Mouse (Mus musculus) left cerebral cortex, postnatal 25 days (tissue): ENCODE data around the gene Gatad2b. TPM values are rescaled to one million over a fixed set of nuclear protein-coding genes. Genes with fewer than 3 reads are reported as not detected.
"Not testable (repeated sequence)": the region's sequence is repeated elsewhere in the genome, so short reads cannot be mapped to it uniquely, and the experiment has no call there.

Experiments used
- DNase-seq, 2 experiments: peaks; one replicate each; pipeline ENCODE4 v3.0.0; 2022; ENCODE audit warnings: low spot score in 2 of 2, mixed read lengths in 1 of 2
- intact Hi-C: fragments of 180-260 bp; cut with DNase I; formaldehyde crosslinking; loops from one replicate; pipeline ENCODE4 v1.15.1; 2025
- total RNA-seq, 2 experiments: library from RNA; stranded (reverse); gene quantifications; 2 replicates each; pipeline ENCODE4 v1.2.3; 2021

Gatad2b gene
- total RNA-seq, 2 experiments from 2014 or later = 88.3 to 97.4 TPM

DNA sequence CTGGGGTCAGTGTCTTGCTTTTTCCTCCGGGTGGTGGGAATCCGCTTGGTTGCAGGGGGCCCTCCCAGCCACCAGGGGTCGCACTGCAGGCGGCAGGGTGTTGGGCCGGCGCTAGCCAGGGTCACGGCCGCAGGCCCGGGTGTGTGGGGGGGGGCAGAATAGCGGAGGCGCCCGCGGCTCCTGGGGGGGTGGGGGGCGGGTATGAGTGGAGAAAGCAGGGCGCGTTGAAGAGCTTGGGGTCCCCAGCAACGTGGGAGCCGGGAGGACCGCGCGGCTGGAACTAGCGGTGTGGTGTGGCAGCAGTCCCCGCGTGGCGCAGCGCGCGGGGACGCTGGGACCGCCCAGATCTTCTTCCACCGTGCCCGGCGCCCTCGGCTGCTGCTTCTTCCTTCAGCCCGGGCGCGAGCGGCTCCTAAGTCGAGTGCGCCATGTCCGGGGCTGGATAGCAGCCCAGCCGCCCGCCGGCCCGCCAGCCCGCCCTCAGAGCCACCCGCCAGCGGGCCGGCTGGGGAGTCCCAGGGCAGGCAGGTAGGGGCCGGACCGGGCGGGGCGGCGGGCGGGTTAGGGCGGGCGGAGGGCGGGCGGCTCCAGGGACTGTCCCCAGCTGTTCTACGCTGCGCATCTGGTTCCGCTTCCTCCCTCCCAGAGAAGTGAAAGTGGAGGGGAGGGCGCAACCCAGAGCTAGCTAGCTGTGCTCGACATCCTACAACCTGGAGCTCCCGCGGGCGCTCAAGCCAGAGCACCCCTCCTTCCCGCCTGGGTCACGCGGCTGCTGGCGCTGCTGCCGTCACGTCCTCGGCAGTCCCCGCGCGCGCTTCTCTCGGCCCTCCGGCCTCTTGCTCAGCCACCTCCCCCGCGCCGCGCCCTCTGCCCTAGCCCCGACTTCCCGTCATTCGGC lies 27.7 kb upstream of the Gatad2b start, which contains the start of gene Dennd4b:
Gene Dennd4b (plus strand): TSS at position 152 of the 898 bp plus-strand sequence.
- intact Hi-C loops = loop anchor here (1.0 to 5.0 kb wide), 2 partner anchors 27 to 107 kb away; no protein-coding TSS in a partner anchor
- peak; percentile 85 to 86 for DNase-seq

DNA sequence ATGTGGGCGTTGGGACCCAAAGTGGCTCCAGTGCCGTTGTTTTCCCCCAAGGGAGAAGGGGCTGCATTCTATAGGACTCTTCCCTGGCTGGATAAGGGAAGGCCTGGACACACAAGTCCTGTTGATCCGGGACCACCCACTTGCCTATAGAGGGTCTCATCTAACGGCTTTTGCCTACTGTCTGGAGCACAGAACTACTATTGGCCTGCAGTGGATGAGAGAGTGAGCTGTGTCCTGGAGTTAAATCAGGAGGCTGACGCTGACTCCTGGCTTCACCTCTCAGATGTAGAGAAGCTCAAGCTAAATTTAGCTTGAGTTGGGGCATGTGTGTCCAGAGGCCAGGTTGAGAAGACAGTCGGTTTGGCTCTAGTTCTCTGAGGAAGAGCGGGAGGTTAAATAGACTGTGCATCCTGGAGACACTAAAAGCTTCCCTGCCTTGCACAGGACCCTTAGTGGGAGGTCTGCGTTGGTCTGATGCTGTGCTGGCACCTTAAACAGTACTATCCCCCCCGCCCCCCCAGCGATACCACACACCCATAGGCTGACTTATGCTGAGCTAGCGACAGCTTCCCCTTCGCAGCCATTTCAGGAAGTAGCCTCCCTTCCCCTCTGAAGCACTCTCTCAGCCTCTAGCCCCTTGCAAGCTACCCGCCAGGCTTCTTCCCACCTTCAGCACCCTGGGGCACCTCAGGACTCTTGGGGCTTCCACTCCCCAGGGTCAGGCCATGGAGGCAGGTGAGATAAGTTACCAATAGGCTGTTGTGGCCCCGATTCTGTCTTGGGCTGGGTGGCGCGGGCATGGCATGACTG lies 26.8 kb upstream of the Gatad2b start:
- DNase-seq = no peak
- intact Hi-C loops = loop anchor here (1.0 to 5.0 kb wide), 2 partner anchors 26 to 106 kb away; no protein-coding TSS in a partner anchor

DNA sequence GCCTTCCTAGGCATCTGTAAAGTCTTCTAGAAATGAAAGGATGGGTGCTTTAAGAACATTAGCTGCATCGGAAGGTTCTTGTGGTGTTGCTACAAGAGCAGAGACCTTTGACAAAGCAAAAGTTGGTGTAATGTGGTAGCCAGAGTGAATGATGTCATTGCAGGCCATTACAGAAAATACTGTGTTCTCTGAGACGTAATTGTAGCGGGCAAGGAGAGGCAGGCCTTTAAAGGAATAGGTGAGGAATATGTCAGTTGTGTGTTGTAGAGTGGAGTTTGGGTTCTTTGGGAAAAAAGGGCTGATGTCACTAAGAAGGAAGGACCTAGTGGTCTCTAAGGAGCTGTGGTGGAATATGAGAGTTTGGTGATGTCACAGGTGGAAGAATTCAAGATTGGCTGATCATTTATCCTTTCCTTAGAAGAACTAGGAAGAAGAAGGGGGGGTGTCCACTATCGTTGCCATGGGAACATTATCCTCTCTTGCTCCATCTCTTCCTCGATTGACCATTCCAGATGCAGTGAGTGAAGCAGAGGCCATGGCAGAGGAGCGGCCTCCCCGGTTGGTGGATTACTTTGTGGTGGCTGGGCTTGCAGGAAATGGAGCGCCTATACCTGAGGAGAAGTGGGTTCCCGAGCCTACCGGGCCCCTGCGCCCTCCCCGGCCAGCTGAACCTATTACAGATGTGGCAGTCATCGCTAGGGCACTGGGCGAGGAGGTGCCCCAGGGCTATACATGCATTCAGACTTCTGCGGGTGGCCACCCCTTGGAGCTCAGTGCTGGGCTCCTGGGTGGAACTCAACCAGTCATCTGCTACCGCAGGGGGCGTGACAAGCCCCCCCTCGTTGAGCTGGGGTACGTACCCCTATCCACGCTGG lies 25.8 kb upstream of the Gatad2b start:
- DNase-seq = no peak
- intact Hi-C loops = loop anchor here (5.0 kb wide), 1 partner anchor 105 kb away; no protein-coding TSS in a partner anchor

DNA sequence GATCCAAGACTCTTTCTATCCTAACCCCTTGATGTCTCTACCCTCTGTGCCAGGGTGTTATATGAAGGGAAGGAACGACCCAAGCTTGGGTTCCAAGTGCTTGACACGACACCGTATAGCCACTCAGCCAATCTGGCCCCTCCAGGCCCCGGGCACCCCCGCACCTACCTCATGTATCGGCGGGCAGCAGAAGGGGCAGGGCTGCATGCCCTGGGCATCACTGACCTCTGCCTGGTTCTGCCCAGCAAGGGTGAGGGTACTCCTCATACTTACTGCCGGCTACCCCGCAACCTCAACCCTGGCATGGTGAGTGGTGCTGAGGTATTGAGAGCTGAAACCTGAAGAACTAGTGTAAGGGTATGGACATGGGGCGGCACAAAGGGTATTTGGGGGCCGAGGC lies 24.8 kb upstream of the Gatad2b start:
- DNase-seq = no peak
- intact Hi-C loops = loop anchor here (5.0 kb wide), 1 partner anchor 104 kb away; no protein-coding TSS in a partner anchor

DNA sequence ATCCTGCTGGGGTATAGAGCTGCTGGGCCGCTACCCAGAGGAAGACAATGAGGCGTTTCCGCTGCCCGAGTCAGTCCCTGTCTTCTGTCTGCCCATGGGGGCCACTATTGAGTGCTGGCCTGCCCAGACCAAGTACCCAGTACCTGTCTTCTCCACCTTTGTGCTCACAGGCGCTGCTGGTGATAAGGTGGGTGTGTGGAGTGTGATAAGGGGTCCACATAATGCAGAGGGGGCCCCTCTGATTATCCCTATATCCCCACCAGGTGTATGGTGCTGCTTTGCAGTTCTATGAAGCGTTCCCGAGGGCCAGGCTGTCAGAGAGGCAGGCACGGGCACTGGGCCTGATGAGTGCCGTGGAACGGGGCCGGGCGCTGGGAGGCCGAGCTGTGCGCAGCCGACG lies 24.0 kb upstream of the Gatad2b start:
- no peak for DNase-seq
- intact Hi-C loops = loop anchor here (5.0 kb wide), 1 partner anchor 103 kb away; no protein-coding TSS in a partner anchor

DNA sequence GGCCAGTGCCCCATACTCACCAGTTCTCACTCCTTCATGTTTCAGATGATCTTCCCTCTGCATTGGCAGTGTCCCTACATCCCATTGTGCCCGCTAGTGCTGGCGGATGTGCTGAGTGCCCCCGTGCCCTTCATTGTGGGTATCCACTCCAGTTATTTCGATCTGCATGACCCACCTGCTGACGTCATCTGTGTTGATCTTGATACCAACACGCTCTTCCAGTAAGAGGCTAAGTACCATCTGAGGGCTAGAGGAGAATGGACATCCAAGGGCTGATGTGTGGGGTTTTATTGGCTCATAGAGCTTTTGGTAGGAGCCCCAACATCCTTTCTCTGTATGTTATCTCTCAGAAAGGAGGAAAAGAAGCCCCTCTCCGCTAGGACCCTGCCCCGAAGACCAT lies 22.2 kb upstream of the Gatad2b start:
- intact Hi-C loops = no loop called here
- DNase-seq = no peak

DNA sequence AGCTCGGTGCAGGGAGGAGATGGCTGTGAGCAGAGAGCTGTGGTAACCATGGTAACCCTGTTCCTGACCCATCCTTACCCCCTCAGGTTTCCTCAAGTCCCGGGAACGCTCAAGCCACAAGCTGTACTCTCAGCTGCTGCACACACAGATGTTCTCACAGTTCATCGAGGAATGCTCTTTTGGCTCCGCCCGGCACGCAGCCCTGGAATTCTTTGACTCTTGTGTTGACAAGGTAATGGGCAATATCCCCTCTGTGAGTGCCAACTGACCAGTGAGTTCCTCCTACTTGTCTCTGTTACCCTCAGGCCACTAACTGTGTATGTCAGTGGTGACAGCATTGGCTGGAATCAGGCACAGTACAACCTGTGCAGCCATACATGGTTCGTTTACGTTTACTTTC lies 20.8 kb upstream of the Gatad2b start:
- no peak for DNase-seq
- intact Hi-C loops = no loop called here

DNA sequence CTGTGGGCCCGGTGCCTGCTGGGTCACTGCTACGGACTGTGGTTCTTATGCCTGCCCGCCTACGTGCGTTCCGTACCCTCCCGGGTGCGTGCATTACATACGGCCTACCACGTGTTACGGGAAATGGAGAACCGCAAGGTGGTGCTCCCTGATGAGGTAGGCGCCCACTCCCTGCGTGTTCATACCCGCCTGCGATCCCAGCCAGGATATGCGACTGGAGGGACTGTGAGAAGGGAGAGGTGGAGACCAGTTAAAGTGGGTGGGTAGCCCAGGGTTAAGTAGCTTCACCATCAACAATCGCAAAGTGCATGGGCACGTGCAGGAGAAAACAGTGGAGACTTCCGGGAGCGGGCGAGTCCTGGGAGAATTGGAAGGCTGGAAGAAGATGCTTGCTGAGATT lies 19.1 kb upstream of the Gatad2b start:
- intact Hi-C loops = no loop called here
- no peak for DNase-seq

DNA sequence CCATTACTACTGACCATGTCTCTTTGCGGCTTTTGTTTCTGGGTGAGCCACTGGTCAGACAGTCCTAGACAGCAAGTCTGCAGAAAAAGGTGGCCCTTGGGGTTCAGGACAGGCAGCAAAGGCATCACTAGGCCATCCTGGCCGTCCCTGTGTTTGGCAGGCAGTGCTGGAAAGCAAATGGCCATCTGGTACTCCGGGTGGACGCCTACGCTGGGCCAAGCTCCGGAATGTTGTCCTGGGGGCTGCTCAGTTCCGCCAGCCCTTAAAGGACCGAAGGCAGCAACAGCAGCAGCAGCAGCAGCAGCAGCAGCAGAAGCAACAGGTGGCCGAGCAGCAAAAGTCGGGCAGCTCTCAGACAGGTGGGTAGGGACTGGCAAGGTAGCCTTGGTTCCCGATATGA lies 17.7 kb upstream of the Gatad2b start:
- intact Hi-C loops = no loop called here
- no peak for DNase-seq

DNA sequence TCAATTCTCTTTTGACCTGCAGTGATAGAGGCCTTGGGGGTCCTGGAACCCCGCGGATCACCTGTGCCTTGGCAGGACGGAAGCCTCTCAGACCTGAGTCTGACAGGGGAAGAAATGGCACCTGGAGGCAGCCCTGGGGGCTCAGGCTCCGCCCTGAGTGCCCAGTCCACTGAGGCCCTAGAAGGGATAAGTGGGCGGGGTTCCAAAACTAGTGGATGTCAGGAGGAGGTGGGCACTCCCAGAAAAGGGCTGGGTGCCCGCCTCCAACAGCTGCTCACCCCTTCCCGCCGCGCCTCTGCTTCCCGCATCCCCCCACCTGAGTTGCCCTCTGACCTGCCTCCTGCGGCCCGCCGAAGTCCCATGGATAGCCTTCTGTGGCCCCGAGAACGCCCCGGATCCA lies 16.1 kb upstream of the Gatad2b start:
- DNase-seq = no peak
- intact Hi-C loops = no loop called here

DNA sequence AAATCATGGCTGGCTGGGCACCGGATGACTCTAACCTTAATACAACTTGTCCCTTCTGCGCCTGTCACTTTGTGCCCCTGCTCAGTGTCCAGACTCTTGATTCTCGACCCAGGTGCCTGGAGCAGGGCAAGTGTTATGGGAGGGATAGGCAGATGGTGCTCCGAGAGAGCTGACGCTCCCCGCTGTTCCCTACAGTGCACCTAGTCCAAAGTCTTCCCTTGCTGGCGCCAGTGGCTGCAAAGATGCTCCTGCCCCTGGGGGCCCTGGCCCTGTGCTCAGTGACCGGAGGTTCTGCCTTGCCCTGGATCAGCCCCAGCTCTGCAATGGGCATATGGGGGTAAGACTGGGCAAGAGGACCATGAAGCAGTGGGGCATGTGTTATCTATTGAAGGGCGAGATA lies 15.2 kb upstream of the Gatad2b start:
- intact Hi-C loops = no loop called here
- DNase-seq = no peak

DNA sequence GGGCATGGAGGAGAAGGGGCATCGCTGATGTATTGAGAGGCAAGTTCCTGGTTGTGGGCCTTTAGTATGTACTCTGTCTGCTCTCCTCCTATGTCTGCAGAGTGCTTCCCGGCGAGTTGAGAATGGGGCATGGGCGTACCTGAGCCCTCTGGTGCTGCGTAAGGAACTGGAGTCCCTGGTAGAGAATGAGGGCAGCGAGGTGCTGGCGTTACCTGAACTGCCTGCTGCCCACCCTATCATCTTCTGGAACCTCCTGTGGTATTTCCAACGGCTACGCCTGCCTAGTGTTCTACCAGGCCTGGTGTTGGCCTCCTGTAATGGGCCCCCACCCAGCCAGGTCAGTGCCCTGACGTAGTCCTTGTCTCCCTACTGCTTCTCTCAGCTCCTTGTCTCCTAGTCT lies 14.8 kb upstream of the Gatad2b start:
- intact Hi-C loops = no loop called here
- DNase-seq = no peak

DNA sequence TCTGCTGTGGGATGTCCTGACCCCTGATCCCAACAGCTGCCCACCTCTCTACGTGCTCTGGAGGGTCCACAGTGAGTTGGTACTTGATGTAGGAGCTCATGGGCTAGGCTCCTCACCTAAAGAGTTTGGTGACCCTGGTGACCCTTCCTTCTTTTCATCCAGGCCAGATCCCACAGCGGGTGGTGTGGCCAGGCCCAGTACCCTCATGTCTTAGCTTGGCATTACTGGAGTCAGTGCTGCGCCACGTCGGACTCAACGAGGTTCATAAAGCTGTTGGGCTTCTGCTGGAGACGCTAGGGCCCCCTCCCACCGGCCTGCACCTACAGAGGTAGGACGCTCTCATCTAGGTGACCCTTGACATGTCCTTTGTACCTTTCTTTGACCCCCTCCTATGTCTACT lies 13.8 kb upstream of the Gatad2b start:
- no peak for DNase-seq

DNA sequence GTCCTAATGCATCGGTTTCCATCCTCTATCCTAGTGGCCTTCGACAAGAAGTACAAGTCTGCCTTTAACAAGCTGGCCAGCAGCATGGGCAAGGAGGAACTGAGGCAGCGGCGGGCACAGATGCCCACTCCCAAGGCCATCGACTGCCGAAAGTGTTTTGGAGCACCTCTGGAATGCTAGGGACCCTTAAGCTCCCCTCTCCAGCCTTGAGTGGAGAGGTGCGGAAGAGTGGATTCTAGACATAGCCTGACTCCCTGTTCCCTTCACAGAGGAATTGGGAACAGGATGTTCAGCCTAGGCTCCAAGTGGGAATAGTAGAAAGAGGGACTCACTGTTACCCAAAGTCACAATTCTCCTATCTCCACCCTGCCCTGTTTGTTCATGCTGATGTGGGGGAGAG lies 13.2 kb upstream of the Gatad2b start:
- intact Hi-C loops = no loop called here
- no peak for DNase-seq

More for the DNA sequence above, 13.8 kb upstream of the Gatad2b start:
- intact Hi-C loops = no loop called here

DNA sequence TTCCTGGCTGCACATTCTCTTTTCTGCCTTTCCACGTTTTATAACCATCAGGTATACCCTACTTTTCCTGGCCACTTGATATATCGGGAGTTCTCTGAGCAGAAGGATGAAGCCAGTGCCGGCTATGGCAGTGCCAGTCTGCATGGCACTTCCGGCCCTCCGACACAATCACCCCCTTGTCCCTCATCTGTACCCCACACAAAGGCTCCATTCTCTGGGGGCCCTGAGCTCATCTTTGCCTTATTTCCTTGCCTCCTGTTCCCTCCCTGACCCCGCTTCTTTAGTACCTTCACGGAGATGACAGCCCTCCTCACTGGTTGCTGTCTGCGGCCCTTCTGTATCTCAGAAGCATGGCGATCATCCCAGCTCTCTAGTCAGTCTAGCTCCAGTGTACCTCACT lies 12.3 kb upstream of the Gatad2b start:
- intact Hi-C loops = no loop called here
- no peak for DNase-seq

DNA sequence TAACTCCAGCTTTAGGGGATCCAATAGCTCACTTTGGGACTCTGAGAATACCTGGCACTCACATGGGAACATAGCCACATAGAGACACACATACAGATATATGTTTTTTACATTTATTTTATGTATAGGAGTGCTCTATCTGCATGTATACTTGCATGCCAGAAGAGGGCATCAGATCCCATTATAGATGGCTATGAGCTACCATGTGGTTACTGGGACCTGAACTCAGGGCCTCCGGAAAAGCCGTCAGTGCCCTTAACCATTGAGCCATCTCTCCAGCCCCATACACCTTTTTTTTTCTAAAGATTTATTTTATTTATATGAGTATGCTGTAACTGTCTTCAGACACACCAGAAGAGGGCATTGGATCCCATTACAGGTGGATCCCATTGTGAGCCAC lies 8.8 kb upstream of the Gatad2b start:
- intact Hi-C loops = loop anchor here (2.0 kb wide), 1 partner anchor 87 kb away; no protein-coding TSS in a partner anchor

DNA sequence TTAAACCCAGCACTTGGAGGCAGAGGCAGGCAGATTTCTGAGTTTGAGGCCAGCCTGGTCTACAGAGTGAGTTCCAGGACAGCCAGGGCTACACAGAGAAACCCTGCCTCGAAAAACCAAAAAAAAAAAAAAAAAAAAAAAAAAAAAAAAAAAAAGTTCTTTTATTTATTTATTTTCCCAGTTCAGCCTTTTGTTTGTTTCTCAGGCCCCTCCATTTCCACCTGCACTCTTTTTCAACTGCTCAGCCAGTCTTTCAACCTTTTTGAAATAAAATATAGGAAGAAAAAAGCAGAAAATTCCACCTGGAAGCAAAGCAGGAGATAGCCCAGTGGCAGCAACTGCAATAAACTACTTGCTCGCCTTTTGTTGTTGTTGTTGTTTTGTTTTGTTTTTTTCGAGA lies 3.6 kb upstream of the Gatad2b start:
- DNase-seq, intact Hi-C loops: not testable (repeated sequence)

More for the DNA sequence above, 8.8 kb upstream of the Gatad2b start:
- no peak for DNase-seq

DNA sequence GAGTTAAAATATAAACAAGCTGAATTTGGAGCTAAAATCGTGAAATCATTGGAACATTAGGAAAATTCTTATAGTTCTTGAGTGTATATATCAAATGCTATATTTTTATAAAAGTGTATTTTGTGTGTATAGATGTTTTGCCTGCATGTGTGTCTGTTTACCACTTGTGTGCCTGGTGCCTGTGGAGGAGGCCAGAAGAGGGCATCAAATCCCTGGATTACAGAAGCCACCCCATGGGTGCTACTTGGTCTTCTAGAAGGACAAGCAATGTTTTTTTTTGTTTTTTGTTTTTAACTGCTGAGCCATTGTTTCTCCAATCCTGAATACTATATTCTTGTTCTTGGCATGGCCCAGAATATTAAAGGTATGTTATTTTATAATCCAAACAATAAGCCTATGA lies 2.4 kb upstream of the Gatad2b start:
- intact Hi-C loops = loop anchor here (10.0 kb wide), 1 partner anchor 184 kb away; the partner anchor contains the start of gene Ilf2
- DNase-seq = no peak

DNA sequence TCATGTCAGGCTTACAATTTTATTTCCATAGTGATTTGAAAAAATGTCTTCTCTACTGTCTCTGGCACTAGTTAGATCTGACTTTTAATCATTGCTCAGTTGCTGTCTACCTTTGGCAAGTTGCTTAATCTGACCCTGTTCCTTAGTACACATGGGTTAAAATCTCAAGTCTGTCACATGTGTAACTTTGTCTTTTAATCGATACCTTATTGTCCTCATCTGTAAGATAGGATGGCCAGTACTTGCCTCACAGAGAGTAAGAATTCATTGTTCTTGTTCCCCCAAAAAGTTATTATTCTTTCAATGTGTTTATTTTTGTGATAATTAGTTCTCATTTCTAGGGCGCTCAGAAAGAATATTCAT lies 1.0 kb upstream of the Gatad2b start:
- no peak for DNase-seq
- intact Hi-C loops = loop anchor here (1.0 to 10.0 kb wide), 3 partner anchors 27 to 183 kb away; partner anchors contain the start of genes Dennd4b and Ilf2
